Mouse (Mus musculus): ENCODE results near the gene Limk2. TPM values are rescaled to one million over a fixed set of nuclear protein-coding genes. Genes with fewer than 3 reads are reported as not detected.

The Limk2 gene
- total and polyA plus RNA-seq, 3 experiments = 33.0 to 47.1 (median 46.1) TPM

GRCm38 (mm10) chr11:3330991-3331750 is 77.8 kb downstream of the Limk2 start:
- Histone ChIP-seq H3K36me3 (replicated peaks) (no peaks in the 10 kb centered on the region), H3K4me1 (ENCODE audit: insufficient read depth, low read depth, low read length) (peaks cover 47% of the 10 kb centered on the region), H3K4me3 (ENCODE audit: low read depth, low read length) (peak overlapping the region; percentile 67; the same call in 1 of the 2 replicates), H3K9me3 (replicated peaks) (peaks cover 6% of the 10 kb centered on the region; the same call in 1 of the 2 replicates), H3K27me3 (ENCODE audit: insufficient read depth, low read length) (peaks cover 46% of the 10 kb centered on the region)
- DNase-seq (ENCODE audit: low spot score) (no peak), ATAC-seq (ENCODE audit: extremely low read depth, insufficient number of reproducible peaks, low FRiP score, poor library complexity, severe bottlenecking) (no peak)
- no peak for TF ChIP-seq TAL1 (conservative IDR thresholded peaks at IDR 0.05; ENCODE audit: low read depth, low read length)
- TF ChIP-seq GATA2 (IDR thresholded peaks at IDR 0.05; ENCODE audit: borderline replicate concordance, low read depth, low read length) = no peak
- TF ChIP-seq POLR2AphosphoS5 (IDR thresholded peaks at IDR 0.05; ENCODE audit: insufficient replicate concordance, low read depth, low read length) = no peak
- no peak for TF ChIP-seq GATA1 (IDR thresholded peaks at IDR 0.05; ENCODE audit: borderline replicate concordance, low read length)
- TF ChIP-seq CTCF (IDR thresholded peaks at IDR 0.05; ENCODE audit: low read depth, low read length) = no peak

DNA sequence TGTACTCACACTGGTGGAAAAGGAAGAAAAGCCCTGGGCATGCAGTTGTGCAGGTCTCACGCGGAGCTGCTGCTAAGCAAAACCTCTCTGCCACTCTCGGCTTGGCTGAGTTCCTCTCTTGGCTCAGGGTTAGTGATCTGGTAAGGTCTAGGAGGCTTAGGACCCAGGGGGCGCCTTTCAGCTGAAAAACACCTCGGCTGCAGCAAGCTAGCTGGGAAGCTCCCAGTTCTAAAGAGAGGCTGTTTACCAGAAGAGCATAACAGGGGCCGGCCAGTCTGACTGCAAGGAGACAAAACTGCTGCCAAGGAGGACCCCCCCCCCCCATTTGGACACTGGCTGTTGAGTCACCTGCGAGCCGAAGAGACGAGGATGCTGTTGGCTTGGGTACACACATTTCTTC is 78.4 kb downstream of the Limk2 start:
- ATAC-seq (ENCODE audit: extremely low read depth, insufficient number of reproducible peaks, low FRiP score, poor library complexity, severe bottlenecking) = no peak
- Histone ChIP-seq H3K9me3 (replicated peaks) (peaks cover 6% of the 10 kb centered on the region; the same call in 1 of the 2 replicates), H3K36me3 (replicated peaks) (no peaks in the 10 kb centered on the region), H3K4me3 (ENCODE audit: low read depth, low read length) (no peak overlapping the region), H3K27me3 (ENCODE audit: insufficient read depth, low read length) (peaks cover 45% of the 10 kb centered on the region), H3K4me1 (ENCODE audit: insufficient read depth, low read depth, low read length) (peaks cover 41% of the 10 kb centered on the region)
- DNase-seq (ENCODE audit: low spot score) = no peak
- no peak for TF ChIP-seq POLR2AphosphoS5 (IDR thresholded peaks at IDR 0.05; ENCODE audit: insufficient replicate concordance, low read depth, low read length)
- TF ChIP-seq GATA1 (IDR thresholded peaks at IDR 0.05; ENCODE audit: borderline replicate concordance, low read length) = no peak
- TF ChIP-seq CTCF (IDR thresholded peaks at IDR 0.05; ENCODE audit: low read depth, low read length) = no peak
- TF ChIP-seq TAL1 (conservative IDR thresholded peaks at IDR 0.05; ENCODE audit: low read depth, low read length) = no peak
- no peak for TF ChIP-seq GATA2 (IDR thresholded peaks at IDR 0.05; ENCODE audit: borderline replicate concordance, low read depth, low read length)

DNA sequence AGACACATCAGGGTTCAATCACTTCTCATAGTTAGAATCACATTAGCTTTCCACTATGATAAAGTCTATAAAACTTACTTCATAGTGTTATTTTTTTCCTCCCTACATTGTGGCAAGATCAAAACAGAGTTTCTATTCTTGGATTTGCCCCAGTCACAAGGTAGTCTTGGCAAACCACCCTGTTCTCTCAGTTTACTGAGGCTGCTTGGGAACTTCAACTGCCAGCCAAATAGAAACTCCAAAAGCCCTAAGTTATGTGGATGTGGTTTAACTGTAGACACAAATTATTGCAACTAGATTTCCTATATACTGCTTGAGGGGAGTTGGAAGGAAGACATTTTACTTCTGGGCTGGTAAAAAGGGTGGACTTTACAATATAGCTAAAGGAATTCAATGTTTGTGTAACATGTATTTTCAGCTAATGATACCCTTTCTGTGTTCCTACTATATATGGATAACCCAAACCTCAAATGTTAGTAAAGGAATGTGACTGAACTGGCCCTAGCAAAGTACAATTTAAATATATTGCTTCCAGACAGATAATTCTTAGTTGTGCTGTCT is 79.0 kb downstream of the Limk2 start, which contains the start of gene Pik3ip1:
TSS of gene Pik3ip1 (plus strand) at position 511 of the 561 bp plus-strand sequence.
- Histone ChIP-seq H3K9me3 (replicated peaks) (peaks cover 6% of the 10 kb centered on the region; the same call in 1 of the 2 replicates), H3K36me3 (replicated peaks) (no peaks in the 10 kb centered on the region), H3K27me3 (ENCODE audit: insufficient read depth, low read length) (peaks cover 40% of the 10 kb centered on the region), H3K4me3 (ENCODE audit: low read depth, low read length) (no peak within 1 kb of the TSS; the same call in 1 of the 2 replicates), H3K4me1 (ENCODE audit: insufficient read depth, low read depth, low read length) (peaks cover 35% of the 10 kb centered on the region)
- TF ChIP-seq CTCF (IDR thresholded peaks at IDR 0.05; ENCODE audit: low read depth, low read length) = no peak
- no peak for TF ChIP-seq POLR2AphosphoS5 (IDR thresholded peaks at IDR 0.05; ENCODE audit: insufficient replicate concordance, low read depth, low read length)
- TF ChIP-seq GATA2 (IDR thresholded peaks at IDR 0.05; ENCODE audit: borderline replicate concordance, low read depth, low read length) = no peak
- no peak for TF ChIP-seq TAL1 (conservative IDR thresholded peaks at IDR 0.05; ENCODE audit: low read depth, low read length)
- TF ChIP-seq GATA1 (IDR thresholded peaks at IDR 0.05; ENCODE audit: borderline replicate concordance, low read length) = no peak
- ATAC-seq (ENCODE audit: extremely low read depth, insufficient number of reproducible peaks, low FRiP score, poor library complexity, severe bottlenecking) = no peak
- no peak for DNase-seq (ENCODE audit: low spot score)

DNA sequence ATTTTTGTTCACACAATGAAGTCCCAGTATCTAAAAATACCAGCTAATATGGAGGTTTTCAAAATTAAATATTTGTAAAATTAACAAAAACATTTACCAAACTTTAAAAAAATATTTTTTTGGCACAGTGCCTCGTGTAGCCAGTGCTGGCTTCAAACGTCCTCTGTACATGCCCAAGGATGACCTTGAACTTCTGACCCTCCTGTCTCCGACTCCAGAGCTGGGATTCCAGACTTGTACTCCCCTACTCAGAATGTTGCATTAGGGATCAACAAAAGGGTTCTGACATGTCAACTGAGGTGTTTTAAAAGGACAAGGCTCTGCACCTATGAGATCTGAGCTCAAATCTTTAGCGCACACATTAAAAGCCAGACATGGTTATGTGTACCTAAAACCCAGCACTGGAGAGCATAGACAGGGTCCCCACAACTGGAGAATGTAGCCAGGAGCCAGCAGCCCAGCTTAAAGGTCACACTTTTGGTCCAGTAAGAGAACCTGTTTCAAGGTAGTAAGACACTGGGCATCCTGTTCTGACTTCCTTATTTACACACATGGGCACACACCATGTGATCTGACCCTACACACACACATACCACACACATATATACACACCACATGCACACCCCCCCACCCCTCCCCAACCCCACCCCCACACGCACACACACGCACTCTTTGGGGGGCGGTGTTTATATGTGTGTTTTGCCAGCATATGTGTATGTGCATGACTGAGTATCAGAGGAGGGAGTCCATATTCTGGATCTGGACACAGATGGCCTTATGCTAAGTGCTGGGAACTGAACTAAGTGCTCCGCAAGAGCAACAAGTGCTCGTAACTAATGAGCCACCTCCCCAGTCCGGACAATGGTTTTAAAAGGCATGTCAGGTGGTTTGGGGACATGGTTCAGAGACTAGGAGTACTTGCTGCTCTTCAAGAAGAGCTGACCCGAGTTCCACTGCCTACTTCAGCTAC is 79.9 kb downstream of the Limk2 start:
- ATAC-seq (ENCODE audit: extremely low read depth, insufficient number of reproducible peaks, low FRiP score, poor library complexity, severe bottlenecking) = no peak
- no peak for DNase-seq (ENCODE audit: low spot score)
- H3K27me3 ChIP-seq (ENCODE audit: insufficient read depth, low read length) = peaks cover 32% of the 10 kb centered on the region
- TF ChIP-seq GATA1 (IDR thresholded peaks at IDR 0.05; ENCODE audit: borderline replicate concordance, low read length) = no peak
- TF ChIP-seq CTCF (IDR thresholded peaks at IDR 0.05; ENCODE audit: low read depth, low read length) = no peak
- TF ChIP-seq GATA2 (IDR thresholded peaks at IDR 0.05; ENCODE audit: borderline replicate concordance, low read depth, low read length) = no peak
- TF ChIP-seq POLR2AphosphoS5 (IDR thresholded peaks at IDR 0.05; ENCODE audit: insufficient replicate concordance, low read depth, low read length) = no peak
- TF ChIP-seq TAL1 (conservative IDR thresholded peaks at IDR 0.05; ENCODE audit: low read depth, low read length) = no peak
- H3K4me3 ChIP-seq (ENCODE audit: low read depth, low read length) = no peak overlapping the region
- H3K36me3 ChIP-seq (replicated peaks) = peaks cover 2% of the 10 kb centered on the region
- H3K4me1 ChIP-seq (ENCODE audit: insufficient read depth, low read depth, low read length) = peaks cover 28% of the 10 kb centered on the region
- peaks cover 6% of the 10 kb centered on the region; the same call in 1 of the 2 replicates for H3K9me3 ChIP-seq (replicated peaks)

DNA sequence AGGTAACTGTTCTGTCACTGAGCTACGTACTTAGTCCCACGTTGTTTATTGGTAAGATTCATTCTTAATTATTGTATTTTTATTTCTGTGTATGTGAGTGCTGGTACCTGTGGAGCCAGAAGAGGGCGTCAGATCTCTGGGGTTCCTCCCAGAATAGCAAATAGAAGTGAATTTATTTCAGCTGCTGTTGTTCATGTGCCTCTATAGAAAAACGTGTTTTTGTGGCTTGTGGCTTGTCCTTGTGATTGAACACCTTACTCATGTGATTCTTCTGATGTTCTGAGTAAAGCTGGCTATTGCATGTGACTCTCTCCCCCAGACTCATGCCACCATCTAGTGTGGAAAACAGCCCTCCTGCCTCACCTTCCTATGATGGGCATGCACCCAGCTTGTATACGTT is 80.7 kb downstream of the Limk2 start:
- Histone ChIP-seq H3K27me3 (ENCODE audit: insufficient read depth, low read length) (peaks cover 32% of the 10 kb centered on the region), H3K36me3 (replicated peaks) (peaks cover 4% of the 10 kb centered on the region), H3K4me1 (ENCODE audit: insufficient read depth, low read depth, low read length) (peaks cover 28% of the 10 kb centered on the region), H3K9me3 (replicated peaks) (peaks cover 6% of the 10 kb centered on the region; the same call in 1 of the 2 replicates), H3K4me3 (ENCODE audit: low read depth, low read length) (no peak overlapping the region)
- no peak for ATAC-seq (ENCODE audit: extremely low read depth, insufficient number of reproducible peaks, low FRiP score, poor library complexity, severe bottlenecking)
- DNase-seq (ENCODE audit: low spot score) = no peak
- no peak for TF ChIP-seq GATA1 (IDR thresholded peaks at IDR 0.05; ENCODE audit: borderline replicate concordance, low read length)
- no peak for TF ChIP-seq GATA2 (IDR thresholded peaks at IDR 0.05; ENCODE audit: borderline replicate concordance, low read depth, low read length)
- no peak for TF ChIP-seq CTCF (IDR thresholded peaks at IDR 0.05; ENCODE audit: low read depth, low read length)
- no peak for TF ChIP-seq TAL1 (conservative IDR thresholded peaks at IDR 0.05; ENCODE audit: low read depth, low read length)
- no peak for TF ChIP-seq POLR2AphosphoS5 (IDR thresholded peaks at IDR 0.05; ENCODE audit: insufficient replicate concordance, low read depth, low read length)

Data from G1E (cell line).